Mouse (Mus musculus) embryonic stem cell, embryonic (primary cell): Measurements from ENCODE around the gene Bace2.

Experiments used
- CTCF ChIA-PET, 4 experiments: fragments of 300-600 bp in 2 of 4; fragments of 350-600 bp in 2 of 4; sonication (Branson Sonifier 250); formaldehyde crosslinking; loops; one replicate each; lab custom pipeline; 2022; ENCODE audit warnings: inconsistent platforms in 2 of 4; lab: Charles Lee
- POLR2A ChIA-PET, 4 experiments: fragments of 300-600 bp in 2 of 4; fragments of 350-600 bp in 2 of 4; sonication (Branson Sonifier 250); formaldehyde crosslinking; loops; one replicate each; lab custom pipeline; 2022; ENCODE audit warnings: antibody characterized with exemption in 4 of 4, inconsistent platforms in 1 of 4; lab: Charles Lee

The Bace2 gene

GRCm38 (mm10) chr16:97443670-97444263 lies 87.2 kb downstream of the Bace2 start:
- CTCF ChIA-PET: interaction anchor here in 3 of 4 experiments (0.5 to 2.4 kb wide), 13 partner anchors 9 to 434 kb away, joined by 3 to 13 read pairs (median 4); no protein-coding TSS in a partner anchor
- POLR2A ChIA-PET: no interaction called here

GRCm38 (mm10) chr16:97447386-97447785 lies 90.8 kb downstream of the Bace2 start:
- ChIA-PET POLR2A (interaction anchor here in 1 of 4 experiments (1.0 kb wide), 1 partner anchor 51 kb away, joined by 3 read pairs; no protein-coding TSS in a partner anchor), CTCF (interaction anchor here in 3 of 4 experiments (0.6 to 1.1 kb wide), 3 partner anchors 65 to 134 kb away, joined by 3 to 4 read pairs (median 3); no protein-coding TSS in a partner anchor)

- ChIA-PET CTCF (no interaction called here), POLR2A (no interaction called here)
Measured at GRCm38 (mm10) chr16:97459831-97460230, 103.3 kb downstream of the Bace2 start.

GRCm38 (mm10) chr16:97461271-97461670 lies 104.7 kb downstream of the Bace2 start:
- ChIA-PET CTCF (interaction anchor here in 1 of 4 experiments (0.5 kb wide), 1 partner anchor 1120 kb away, joined by 4 read pairs; no protein-coding TSS in a partner anchor), POLR2A (no interaction called here)

- ChIA-PET CTCF (interaction anchor here in 2 of 4 experiments (0.5 to 0.9 kb wide), 2 partner anchors 9 to 25 kb away, joined by 3 read pairs; no protein-coding TSS in a partner anchor), POLR2A (interaction anchor here in 2 of 4 experiments (0.8 to 1.6 kb wide), 2 partner anchors 73 to 389 kb away, joined by 3 to 4 read pairs; partner anchors contain the start of gene Prdm15 (in 1 of the 2))
Measured at GRCm38 (mm10) chr16:97462481-97463181, 106.1 kb downstream of the Bace2 start, which contains the start of gene Mx1. TSS of gene Mx1 (minus strand) at chr16:97462907.

GRCm38 (mm10) chr16:97466182-97466957 lies 109.8 kb downstream of the Bace2 start:
- ChIA-PET POLR2A (interaction anchor here in 2 of 4 experiments (0.7 kb wide), 2 partner anchors 11 to 41 kb away, joined by 3 to 4 read pairs; no protein-coding TSS in a partner anchor), CTCF (interaction anchor here (0.6 to 1.8 kb wide), 20 partner anchors 21 to 404 kb away, joined by 3 to 17 read pairs (median 4); partner anchors contain the start of gene Bace2 (in 2 of the 4))

- ChIA-PET CTCF (interaction anchor here in 3 of 4 experiments (0.6 to 1.8 kb wide), 8 partner anchors 24 to 1373 kb away, joined by 3 to 15 read pairs (median 5); no protein-coding TSS in a partner anchor), POLR2A (interaction anchor here in 1 of 4 experiments (0.7 kb wide), 1 partner anchor 22 kb away, joined by 4 read pairs; no protein-coding TSS in a partner anchor)
Measured at GRCm38 (mm10) chr16:97467472-97467871, 110.9 kb downstream of the Bace2 start.

- CTCF ChIA-PET: interaction anchor here in 3 of 4 experiments (0.7 to 1.8 kb wide), 4 partner anchors 24 to 299 kb away, joined by 4 to 15 read pairs (median 6); no protein-coding TSS in a partner anchor
- POLR2A ChIA-PET: no interaction called here
Measured at GRCm38 (mm10) chr16:97467993-97468791, 111.7 kb downstream of the Bace2 start.

- CTCF ChIA-PET: no interaction called here
- POLR2A ChIA-PET: no interaction called here
Measured at GRCm38 (mm10) chr16:97474671-97475070, 118.1 kb downstream of the Bace2 start.

- ChIA-PET CTCF (no interaction called here), POLR2A (no interaction called here)
Measured at GRCm38 (mm10) chr16:97475581-97475980, 119.0 kb downstream of the Bace2 start.

GRCm38 (mm10) chr16:97476524-97476923 lies 120.0 kb downstream of the Bace2 start:
- ChIA-PET CTCF (no interaction called here), POLR2A (no interaction called here)

- ChIA-PET POLR2A (no interaction called here), CTCF (no interaction called here)
Measured at GRCm38 (mm10) chr16:97478655-97479054, 122.1 kb downstream of the Bace2 start.

GRCm38 (mm10) chr16:97492369-97492768 lies 135.8 kb downstream of the Bace2 start:
- POLR2A ChIA-PET: no interaction called here
- CTCF ChIA-PET: no interaction called here
